Mouse (Mus musculus): ENCODE measurements at regions not wholly inside any gene's neighbourhood (a gene's known extent, or its start where the extent isn't known, plus 50 kb on each side); places are given as distances from the start of the nearest gene placed in this dataset.
"Not testable (repeated sequence)": the region's sequence is repeated elsewhere in the genome, so short reads cannot be mapped to it uniquely, and the experiment has no call there.

- no peak for DNase-seq (ENCODE audit: low read depth, low spot score)
Observed at GRCm38 (mm10) chr2:166516261-166516660, 197.4 kb downstream of the Prex1 start.

GRCm38 (mm10) chr2:166514664-166515063 is 199.0 kb downstream of the Prex1 start:
- no peak for DNase-seq (ENCODE audit: low read depth, low spot score)

GRCm38 (mm10) chr2:166512488-166512887 is 201.1 kb downstream of the Prex1 start:
- DNase-seq (ENCODE audit: low read depth, low spot score) = no peak

GRCm38 (mm10) chr2:166511477-166511876 is 202.2 kb downstream of the Prex1 start:
- DNase-seq (ENCODE audit: low read depth, low spot score) = not testable (repeated sequence)

- no peak for DNase-seq (ENCODE audit: low read depth, low spot score)
Observed at GRCm38 (mm10) chr2:166510776-166511175, 202.9 kb downstream of the Prex1 start.

GRCm38 (mm10) chr2:166509591-166509990 is 204.0 kb downstream of the Prex1 start:
- no peak for DNase-seq (ENCODE audit: low read depth, low spot score)

GRCm38 (mm10) chr2:166508656-166509420 is 204.8 kb downstream of the Prex1 start:
- no peak for DNase-seq (ENCODE audit: low read depth, low spot score)

- DNase-seq (ENCODE audit: low read depth, low spot score) = no peak
Observed at GRCm38 (mm10) chr2:166505309-166505708, 208.3 kb downstream of the Prex1 start.

GRCm38 (mm10) chr2:166503666-166504065 is 210.0 kb downstream of the Prex1 start:
- no peak for DNase-seq (ENCODE audit: low read depth, low spot score)

- no peak for DNase-seq (ENCODE audit: low read depth, low spot score)
Observed at GRCm38 (mm10) chr2:166492895-166493294, 220.7 kb downstream of the Prex1 start.

GRCm38 (mm10) chr2:166492421-166492820 is 221.2 kb downstream of the Prex1 start:
- no peak for DNase-seq (ENCODE audit: low read depth, low spot score)

GRCm38 (mm10) chr2:166491861-166492260 is 221.8 kb downstream of the Prex1 start:
- DNase-seq (ENCODE audit: low read depth, low spot score) = no peak

- DNase-seq (ENCODE audit: low read depth, low spot score) = no peak
Observed at GRCm38 (mm10) chr2:166489041-166489872, 224.4 kb downstream of the Prex1 start.

GRCm38 (mm10) chr2:166487688-166488087 is 225.9 kb downstream of the Prex1 start:
- DNase-seq (ENCODE audit: low read depth, low spot score) = no peak

GRCm38 (mm10) chr2:166485788-166486187 is 227.8 kb downstream of the Prex1 start:
- no peak for DNase-seq (ENCODE audit: low read depth, low spot score)

- no peak for DNase-seq (ENCODE audit: low read depth, low spot score)
Observed at GRCm38 (mm10) chr2:166485361-166485760, 228.3 kb downstream of the Prex1 start.

- no peak for DNase-seq (ENCODE audit: low read depth, low spot score)
Observed at GRCm38 (mm10) chr2:166483617-166484319, 229.9 kb downstream of the Prex1 start.

- DNase-seq (ENCODE audit: low read depth, low spot score) = no peak
Observed at GRCm38 (mm10) chr2:166482720-166483616, 230.7 kb downstream of the Prex1 start.

GRCm38 (mm10) chr2:166481774-166482173 is 231.9 kb downstream of the Prex1 start:
- no peak for DNase-seq (ENCODE audit: low read depth, low spot score)

- no peak for DNase-seq (ENCODE audit: low read depth, low spot score)
Observed at GRCm38 (mm10) chr2:166481362-166481761, 232.3 kb downstream of the Prex1 start.

GRCm38 (mm10) chr2:166480883-166481282 is 232.7 kb downstream of the Prex1 start:
- DNase-seq (ENCODE audit: low read depth, low spot score) = no peak
